Comparison of ENCODE assay signal across 14 mouse cellular contexts in the genomic region with DNA sequence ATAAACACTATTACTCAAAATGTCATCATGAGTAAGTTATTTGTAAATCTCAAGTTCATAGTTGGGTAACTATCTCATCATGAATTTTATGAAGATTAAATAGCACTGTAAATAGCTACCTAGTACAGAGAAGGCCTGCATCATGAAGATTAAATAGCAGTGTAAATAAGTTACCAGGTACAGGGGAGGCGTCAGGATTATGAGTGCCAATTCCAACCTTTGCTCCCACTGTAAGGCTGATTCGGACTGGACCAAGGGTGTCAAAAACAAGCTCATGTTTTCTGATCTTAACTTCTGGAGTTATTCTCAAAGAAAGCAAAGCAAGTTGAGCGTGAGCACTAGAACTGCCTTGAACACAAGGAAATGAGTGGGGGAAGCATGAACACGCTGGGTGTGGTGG.
"Had no signal": no experiment of that assay in that cellular context is flagged by ENCODE, and none has a peak within 500 bp of the region (broad histone marks: within the 10 kb centered on the region; RNA-seq: fewer than 3 reads in every experiment).

No protein-coding gene starts in this region.

- H3K9ac ChIP-seq: intestine, embryonic 15.5 days; limb, embryonic 12.5 days; liver, embryonic 15.5 days; lung, embryonic 14.5 days; neural tube, embryonic 15.5 days had no signal

- H3K4me1 ChIP-seq: intestine, embryonic 15.5 days; limb, embryonic 12.5 days; liver, embryonic 15.5 days; midbrain, embryonic 10.5 days; neural tube, embryonic 15.5 days had no signal

- H3K4me3 ChIP-seq: intestine, embryonic 15.5 days; layer of hippocampus, adult 2 months; limb, embryonic 12.5 days; liver, embryonic 15.5 days; midbrain, embryonic 10.5 days; myocyte; neural tube, embryonic 15.5 days had no signal

- H3K9me3 ChIP-seq: intestine, embryonic 15.5 days; limb, embryonic 12.5 days; liver, embryonic 15.5 days; midbrain, embryonic 10.5 days; neural tube, embryonic 15.5 days had no signal

- DNase-seq: liver; lung, embryonic 14.5 days; lung, postnatal 10 days; lung, postnatal 4 days; midbrain, embryonic 14.5 days; right cerebral cortex, adult 18-20 months; right cerebral cortex, postnatal 25 days had no signal

- H3K4me2 ChIP-seq: intestine, embryonic 15.5 days; limb, embryonic 12.5 days; liver, embryonic 15.5 days; lung, embryonic 14.5 days; neural tube, embryonic 15.5 days had no signal

- H3K36me3 ChIP-seq: intestine, embryonic 15.5 days; limb, embryonic 12.5 days; liver, embryonic 15.5 days; midbrain, embryonic 10.5 days; neural tube, embryonic 15.5 days had no signal

- ATAC-seq: intestine, embryonic 15.5 days had no signal

- H3K27me3 ChIP-seq: intestine, embryonic 15.5 days; limb, embryonic 12.5 days; liver, embryonic 15.5 days; neural tube, embryonic 15.5 days had no signal

- H3K27ac ChIP-seq: intestine, embryonic 15.5 days; layer of hippocampus, adult 2 months; limb, embryonic 12.5 days; liver, embryonic 15.5 days; midbrain, embryonic 10.5 days; neural tube, embryonic 15.5 days had no signal
